ENCODE assay signal across 8 mouse cellular contexts in genomic region chr1:39900181-39901005, GRCm38 (mm10). TPM values are rescaled to one million over a fixed set of nuclear protein-coding genes. Genes with fewer than 3 reads are reported as not detected.
DNase-seq lines count a peak whose midpoint lies in the region; ATAC-seq and TF ChIP-seq lines count a peak whose summit lies in the region.

Gene Map4k4 (plus strand): TSS chr1:39900913.

- peak; percentile 87 for DNase-seq in CD4-positive, CD25-positive, alpha-beta regulatory T cell, adult 2 months (ENCODE audit: low read depth, low spot score)
- peak; percentile 71 for DNase-seq in heart, postnatal 0 days (ENCODE audit: low spot score)
- DNase-seq in kidney, postnatal 36 days, result peak; percentile 81 to 92
- peak; percentile 86 to 89 for DNase-seq in lung, adult 18-20 months
- peak; percentile 85 for DNase-seq in testis, postnatal 10 days (ENCODE audit: low spot score)

- peaks cover 12% of the 10 kb centered on the region for H3K4me1 ChIP-seq in brown adipose tissue, adult 24 weeks (ENCODE audit: control insufficient read depth, insufficient read depth, insufficient read length, low read length)
- H3K4me1 ChIP-seq in forebrain, embryonic 12.5 days, result peaks cover 34% of the 10 kb centered on the region
- peaks cover 30% of the 10 kb centered on the region for H3K4me1 ChIP-seq in heart, postnatal 0 days (ENCODE audit: control insufficient read depth, insufficient read depth)
- peaks cover 32% of the 10 kb centered on the region for H3K4me1 ChIP-seq in neural tube, embryonic 14.5 days (ENCODE audit: control insufficient read depth, insufficient read depth, low read length)

- H3K27ac ChIP-seq in brown adipose tissue, adult 24 weeks (replicated peaks; ENCODE audit: low read depth, low read length), result peak within 1 kb of the TSS; percentile 98
- H3K27ac ChIP-seq in forebrain, embryonic 12.5 days, result peak within 1 kb of the TSS; percentile 99
- peak within 1 kb of the TSS; percentile 97 for H3K27ac ChIP-seq in heart, postnatal 0 days (ENCODE audit: low read depth)
- peak within 1 kb of the TSS; percentile 100 for H3K27ac ChIP-seq in neural tube, embryonic 14.5 days (ENCODE audit: low read depth, low read length)

- no peak for TF ChIP-seq EP300 in heart, postnatal 0 days (IDR thresholded peaks at IDR 0.05; ENCODE audit: low read depth)

- peak within 1 kb of the TSS; percentile 100 for H3K9ac ChIP-seq in forebrain, embryonic 12.5 days
- H3K9ac ChIP-seq in heart, postnatal 0 days (replicated peaks; ENCODE audit: low read depth, low read length), result peak within 1 kb of the TSS; percentile 97
- peak within 1 kb of the TSS; percentile 99 for H3K9ac ChIP-seq in neural tube, embryonic 14.5 days (replicated peaks; ENCODE audit: low read depth, low read length)

- no peak for TF ChIP-seq CTCF in heart, postnatal 0 days (IDR thresholded peaks at IDR 0.05; ENCODE audit: low read depth)

- ATAC-seq in forebrain, embryonic 12.5 days (ENCODE audit: low FRiP score), result peak; percentile 89
- ATAC-seq in heart, postnatal 0 days (ENCODE audit: insufficient read depth, low read depth), result peak; percentile 82
- peak; percentile 87 for ATAC-seq in neural tube, embryonic 14.5 days (ENCODE audit: low read depth)

- under 1% methylated on average over 88 of the region's 97 CpGs for WGBS in forebrain, embryonic 12.5 days
- under 1% methylated on average over 70 of the region's 97 CpGs for WGBS in heart, postnatal 0 days
- under 1% methylated on average over 61 of the region's 97 CpGs for WGBS in neural tube, embryonic 14.5 days

- H3K4me2 ChIP-seq in forebrain, embryonic 12.5 days, result peak within 1 kb of the TSS; percentile 76
- H3K4me2 ChIP-seq in heart, postnatal 0 days (ENCODE audit: low read depth, low read length), result peak within 1 kb of the TSS; percentile 79
- H3K4me2 ChIP-seq in neural tube, embryonic 14.5 days (ENCODE audit: low read depth, low read length), result peak within 1 kb of the TSS; percentile 92

- H3K36me3 ChIP-seq in forebrain, embryonic 12.5 days (replicated peaks), result peaks cover 15% of the 10 kb centered on the region
- H3K36me3 ChIP-seq in heart, postnatal 0 days (replicated peaks; ENCODE audit: control insufficient read depth, insufficient read depth, low read length), result no peaks in the 10 kb centered on the region
- no peaks in the 10 kb centered on the region for H3K36me3 ChIP-seq in neural tube, embryonic 14.5 days (ENCODE audit: control insufficient read depth, insufficient read depth, low read length)

- H3K9me3 ChIP-seq in forebrain, embryonic 12.5 days, result no peaks in the 10 kb centered on the region
- no peaks in the 10 kb centered on the region for H3K9me3 ChIP-seq in heart, postnatal 0 days (replicated peaks; ENCODE audit: control insufficient read depth, low read length)
- no peaks in the 10 kb centered on the region for H3K9me3 ChIP-seq in neural tube, embryonic 14.5 days (ENCODE audit: control insufficient read depth, low read length)

- H3K27me3 ChIP-seq in forebrain, embryonic 12.5 days, result no peaks in the 10 kb centered on the region
- H3K27me3 ChIP-seq in heart, postnatal 0 days (ENCODE audit: control insufficient read depth, insufficient read depth, low read length), result no peaks in the 10 kb centered on the region
- H3K27me3 ChIP-seq in neural tube, embryonic 14.5 days (ENCODE audit: control insufficient read depth, insufficient read depth, low read length), result no peaks in the 10 kb centered on the region

- H3K4me3 ChIP-seq in brown adipose tissue, adult 24 weeks (ENCODE audit: insufficient read depth, low read depth, low read length), result peak within 1 kb of the TSS; percentile 99
- peak within 1 kb of the TSS; percentile 98 for H3K4me3 ChIP-seq in forebrain, embryonic 12.5 days (replicated peaks)
- H3K4me3 ChIP-seq in heart, postnatal 0 days (ENCODE audit: low read depth, low read length), result peak within 1 kb of the TSS; percentile 84
- H3K4me3 ChIP-seq in neural tube, embryonic 14.5 days (ENCODE audit: low read depth, low read length), result peak within 1 kb of the TSS; percentile 98

RNA-seq across cellular contexts. Expression of gene Map4k4, which starts in this region (rescaled TPM):
- 51.3 and 54.7 TPM in 2 replicates for polyA plus RNA-seq in brown adipose tissue, adult 24 weeks (2012; ENCODE audit: insufficient read depth, insufficient read length, missing spikeins)
- 55.9 and 73.9 TPM in 2 replicates for polyA plus RNA-seq in forebrain, embryonic 12.5 days (2016; fragmentation: Nextera tagmentation; extraction: Ambion mirVana)
- total RNA-seq in heart, postnatal 0 days (2014; rRNA removed; ENCODE audit: low replicate concordance), result 106 and 129 TPM in 2 replicates
- 17.0 and 17.4 TPM in 2 replicates for polyA plus RNA-seq in heart, postnatal 0 days (2015; fragmentation: Nextera tagmentation; extraction: Ambion mirVana)
- 47.9 and 56.6 TPM in 2 replicates for polyA plus RNA-seq in neural tube, embryonic 14.5 days (2014; fragmentation: Nextera tagmentation; extraction: Ambion mirVana)

Comparison
In these comparisons a context has a peak if more than half of its experiments do, and no peak if none do; other contexts are left out.
1. Peak in every context shown above with its lines: DNase-seq, ATAC-seq, H3K4me3 ChIP-seq and H3K27ac ChIP-seq.